Comparison of ENCODE assay signal across 7 mouse cellular contexts in genomic region chr2:75977752-75978368, GRCm38 (mm10). TPM values are rescaled to one million over a fixed set of nuclear protein-coding genes. Genes with fewer than 3 reads are reported as not detected.
A peak's percentile ranks its signal among the peaks of the same experiment; 100 is the strongest.
DNase-seq lines count a peak whose midpoint lies in the region; ATAC-seq and TF ChIP-seq lines count a peak whose summit lies in the region.
"Not testable (repeated sequence)": the region's sequence is repeated elsewhere in the genome, so short reads cannot be mapped to it uniquely, and the experiment has no call there.

Gene Ttc30a2, minus strand, starts transcription at chr2:75978170.

- 0 out of 2 replicates have a peak, but pooled peaks have one; percentile 51 for TF ChIP-seq EP300 in heart, postnatal 0 days (IDR thresholded peaks at IDR 0.05; ENCODE audit: low read depth)

- not testable (repeated sequence) for H3K27me3 ChIP-seq in forebrain, embryonic 14.5 days (replicated peaks; ENCODE audit: control insufficient read depth, insufficient read depth, low read length); heart, postnatal 0 days (ENCODE audit: control insufficient read depth, insufficient read depth, low read length); limb, embryonic 14.5 days (ENCODE audit: control insufficient read depth, insufficient read depth, low read length); neural tube, embryonic 15.5 days (replicated peaks)

- WGBS in forebrain, embryonic 14.5 days, result 30% methylated on average over 18 of the region's 24 CpGs
- 25% methylated on average over 14 of the region's 24 CpGs for WGBS in heart, postnatal 0 days
- 32% methylated on average over 17 of the region's 24 CpGs for WGBS in limb, embryonic 14.5 days
- 28% methylated on average over 18 of the region's 24 CpGs for WGBS in neural tube, embryonic 15.5 days

- peak; percentile 71 for DNase-seq in adrenal gland, postnatal 14 days
- peak; percentile 58 for DNase-seq in forebrain, embryonic 14.5 days (ENCODE audit: low spot score)
- DNase-seq in heart, postnatal 0 days (ENCODE audit: low spot score), result peak; percentile 61
- DNase-seq in kidney, adult 11 months, result peak; percentile 15
- peak; percentile 18 for DNase-seq in limb, embryonic 14.5 days (ENCODE audit: low spot score)

- H3K9me3 ChIP-seq in forebrain, embryonic 14.5 days (replicated peaks; ENCODE audit: control insufficient read depth, low read length); heart, postnatal 0 days (replicated peaks; ENCODE audit: control insufficient read depth, low read length); limb, embryonic 14.5 days (ENCODE audit: control insufficient read depth, low read length); neural tube, embryonic 15.5 days (replicated peaks): not testable (repeated sequence)

- not testable (repeated sequence) for H3K9ac ChIP-seq in forebrain, embryonic 14.5 days (ENCODE audit: low read length); heart, postnatal 0 days (replicated peaks; ENCODE audit: low read depth, low read length); limb, embryonic 14.5 days (ENCODE audit: low read depth, low read length, severe bottlenecking); neural tube, embryonic 15.5 days (replicated peaks)

- H3K4me2 ChIP-seq in forebrain, embryonic 14.5 days (ENCODE audit: low read length); limb, embryonic 14.5 days (replicated peaks; ENCODE audit: low read depth, low read length, severe bottlenecking): not testable (repeated sequence)
- H3K4me2 ChIP-seq in heart, postnatal 0 days (ENCODE audit: low read depth, low read length), result peak within 1 kb of the TSS; percentile 37; the same call in 1 of the 2 replicates
- peak within 1 kb of the TSS; percentile 39 for H3K4me2 ChIP-seq in neural tube, embryonic 15.5 days

- not testable (repeated sequence) for H3K36me3 ChIP-seq in forebrain, embryonic 14.5 days (ENCODE audit: control insufficient read depth, insufficient read depth, low read length); heart, postnatal 0 days (replicated peaks; ENCODE audit: control insufficient read depth, insufficient read depth, low read length); limb, embryonic 14.5 days (ENCODE audit: control insufficient read depth, insufficient read depth, low read length); neural tube, embryonic 15.5 days

- TF ChIP-seq POLR2A in limb, embryonic 14.5 days (IDR thresholded peaks at IDR 0.05; ENCODE audit: borderline replicate concordance, extremely low read depth, insufficient read depth, insufficient read length), result not testable (repeated sequence)

- not testable (repeated sequence) for ATAC-seq in forebrain, embryonic 14.5 days; limb, embryonic 14.5 days (ENCODE audit: low FRiP score, low read depth); neural tube, embryonic 15.5 days (ENCODE audit: low FRiP score)
- ATAC-seq in heart, postnatal 0 days (ENCODE audit: insufficient read depth, low read depth), result peak; percentile 49; the same call in 1 of the 2 replicates
- peak; percentile 30 for ATAC-seq in megakaryocyte progenitor cell, adult 5-6 weeks (replicated peaks; ENCODE audit: poor library complexity)

- not testable (repeated sequence) for H3K27ac ChIP-seq in forebrain, embryonic 14.5 days (ENCODE audit: low read depth, low read length); heart, postnatal 0 days (ENCODE audit: low read depth); limb, embryonic 14.5 days (replicated peaks; ENCODE audit: low read depth, low read length); neural tube, embryonic 15.5 days (replicated peaks)

- TF ChIP-seq CTCF in heart, postnatal 0 days (IDR thresholded peaks at IDR 0.05; ENCODE audit: low read depth), result not testable (repeated sequence)

- H3K4me1 ChIP-seq in forebrain, embryonic 14.5 days (ENCODE audit: control insufficient read depth, insufficient read depth, low read length); heart, postnatal 0 days (ENCODE audit: control insufficient read depth, insufficient read depth); limb, embryonic 14.5 days (ENCODE audit: control insufficient read depth, insufficient read depth, low read length); neural tube, embryonic 15.5 days: not testable (repeated sequence)

- not testable (repeated sequence) for H3K4me3 ChIP-seq in forebrain, embryonic 14.5 days (ENCODE audit: low read depth, low read length); heart, postnatal 0 days (ENCODE audit: low read depth, low read length); limb, embryonic 14.5 days (replicated peaks; ENCODE audit: low read length); neural tube, embryonic 15.5 days (replicated peaks)

RNA-seq across cellular contexts. Expression of gene Ttc30a2, which starts in this region (rescaled TPM):
- 0.34 and 0.44 TPM in 2 replicates for total RNA-seq in adrenal gland, postnatal 14 days (2021)
- polyA plus RNA-seq in forebrain, embryonic 14.5 days (2014; fragmentation: Nextera tagmentation; extraction: Ambion mirVana), result 0.90 and 1.6 TPM in 2 replicates
- 0.23 and 2.6 TPM in 2 replicates for total RNA-seq in heart, postnatal 0 days (2014; rRNA removed; ENCODE audit: low replicate concordance)
- polyA plus RNA-seq in heart, postnatal 0 days (2015; fragmentation: Nextera tagmentation; extraction: Ambion mirVana), result 1.2 and 1.4 TPM in 2 replicates
- 0.35 and 0.47 TPM in 2 replicates for polyA plus RNA-seq in limb, embryonic 14.5 days (2012; rRNA removed)
- polyA plus RNA-seq in limb, embryonic 14.5 days (2014; fragmentation: Nextera tagmentation; extraction: Ambion mirVana), result 0.30 TPM in 2 replicates
- not detected in 2 replicates for total RNA-seq in megakaryocyte progenitor cell, adult 5-6 weeks (2015)
- 0.10 TPM in 1 of 2 replicates, not detected in the other for total RNA-seq in megakaryocyte progenitor cell, adult 5-6 weeks (2017)
- 0.68 and 0.96 TPM in 2 replicates for polyA plus RNA-seq in neural tube, embryonic 15.5 days (2015; fragmentation: Nextera tagmentation; extraction: Ambion mirVana)

Comparison
In these comparisons a context has a peak if more than half of its experiments do, and no peak if none do; other contexts are left out.
1. Peak in DNase-seq in adrenal gland, postnatal 14 days; RNA of the gene not detected or under 1 TPM.
2. Peak in DNase-seq in limb, embryonic 14.5 days; RNA of the gene not detected or under 1 TPM.
3. Peak in ATAC-seq in megakaryocyte progenitor cell, adult 5-6 weeks; RNA of the gene not detected or under 1 TPM.
4. DNase-seq: peak in every context shown above with its lines; median percentile 71 in adrenal gland, postnatal 14 days; 61 in heart, postnatal 0 days; 58 in forebrain, embryonic 14.5 days; 18 in limb, embryonic 14.5 days; 15 in kidney, adult 11 months.